Mouse (Mus musculus) MEL (cell line): ENCODE measurements around the gene Ccdc63.

ENCODE experiments used
- CTCF ChIP-seq, 3 experiments: IDR thresholded peaks in 2 of 3; conservative IDR thresholded peaks in 1 of 3; 2 replicates each; pipeline ENCODE4 v1.5.1; 2011 to 2012; ENCODE audit warnings: low read length in 3 of 3, low read depth in 2 of 3, mild to moderate bottlenecking in 2 of 3, improper control_type of control experiment in 1 of 3, inconsistent platforms in 1 of 3, mixed read lengths in 1 of 3, moderate library complexity in 1 of 3; ENCODE audit not compliant: control insufficient read depth in 1 of 3, insufficient read depth in 1 of 3, poor library complexity in 1 of 3, severe bottlenecking in 1 of 3
- E2F4 ChIP-seq: IDR thresholded peaks from 2 replicates; pipeline ENCODE4 v1.6.1; 2011; ENCODE audit warnings: low read depth, low read length, improper control_type of control experiment, borderline replicate concordance
- EP300 ChIP-seq, 2 experiments: IDR thresholded peaks; 2 replicates each; pipeline ENCODE4 v1.6.1; 2011; ENCODE audit warnings: improper control_type of control experiment in 2 of 2, low read length in 2 of 2, low read depth in 1 of 2, mild to moderate bottlenecking in 1 of 2
- GABPA ChIP-seq: IDR thresholded peaks from 2 replicates; pipeline ENCODE4 v1.6.1; 2012; ENCODE audit warnings: low read depth, mild to moderate bottlenecking, inconsistent platforms, low read length, improper control_type of control experiment, moderate library complexity
- GATA1 ChIP-seq: IDR thresholded peaks from 2 replicates; pipeline ENCODE4 v1.6.1; 2011; ENCODE audit warnings: low read depth, low read length, improper control_type of control experiment
- KAT2A ChIP-seq: conservative IDR thresholded peaks from 2 replicates; pipeline ENCODE4 v1.6.1; 2012; ENCODE audit warnings: low read depth, low read length, improper control_type of control experiment, inconsistent platforms
- MAFK ChIP-seq: IDR thresholded peaks from 2 replicates; pipeline ENCODE4 v1.6.1; 2011; ENCODE audit warnings: low read depth, mild to moderate bottlenecking, low read length, improper control_type of control experiment, borderline replicate concordance
- MAZ ChIP-seq: IDR thresholded peaks from 2 replicates; pipeline ENCODE4 v1.6.1; 2012; ENCODE audit warnings: low read depth, mild to moderate bottlenecking, inconsistent platforms, low read length, improper control_type of control experiment
- MYC ChIP-seq: IDR thresholded peaks from 2 replicates; pipeline ENCODE4 v1.6.1; 2011; ENCODE audit warnings: low read depth, mild to moderate bottlenecking, low read length, improper control_type of control experiment, moderate library complexity
- NELFE ChIP-seq: IDR thresholded peaks from 2 replicates; pipeline ENCODE4 v1.6.1; 2011; ENCODE audit warnings: low read depth, low read length, improper control_type of control experiment
- POLR2A ChIP-seq, 2 experiments: IDR thresholded peaks; 2 replicates each; pipeline ENCODE4 v1.6.1; 2011 to 2012; ENCODE audit warnings: low read length in 2 of 2, mild to moderate bottlenecking in 2 of 2, control low read depth in 1 of 2, improper control_type of control experiment in 1 of 2, low read depth in 1 of 2, moderate library complexity in 1 of 2; ENCODE audit not compliant: control insufficient read depth in 1 of 2, insufficient read depth in 1 of 2, poor library complexity in 1 of 2
- SMC3 ChIP-seq: IDR thresholded peaks from 2 replicates; pipeline ENCODE4 v1.6.1; 2011; ENCODE audit warnings: low read depth, low read length, improper control_type of control experiment
- TBP ChIP-seq: IDR thresholded peaks from 2 replicates; pipeline ENCODE4 v1.8.0; 2011; ENCODE audit warnings: low read depth, low read length, improper control_type of control experiment
- USF1 ChIP-seq: IDR thresholded peaks from 2 replicates; pipeline ENCODE4 v1.6.1; 2014; ENCODE audit warnings: low read depth, mild to moderate bottlenecking, inconsistent platforms, low read length, improper control_type of control experiment, moderate library complexity

- TF ChIP-seq POLR2A (IDR thresholded peaks at IDR 0.05; ENCODE audit: control insufficient read depth in 1 of 2, insufficient read depth in 1 of 2, low read depth in 1 of 2, low read length in 2 of 2, poor library complexity in 1 of 2) (no peak), E2F4 (no peak), MYC (no peak), CTCF (IDR thresholded peaks at IDR 0.05 in 2 of 3, conservative IDR thresholded peaks at IDR 0.05 in 1 of 3; ENCODE audit: control insufficient read depth in 1 of 3, insufficient read depth in 1 of 3, low read depth in 2 of 3, low read length in 3 of 3, poor library complexity in 1 of 3, severe bottlenecking in 1 of 3) (no peak), EP300 (IDR thresholded peaks at IDR 0.05; ENCODE audit: low read depth in 1 of 2, low read length in 2 of 2) (no peak), MAZ (no peak), MAFK (no peak), GABPA (no peak), TBP (no peak), USF1 (no peak), SMC3 (no peak), NELFE (no peak), KAT2A (no peak), GATA1 (no peak)
These were observed 28.7 kb downstream of the Ccdc63 start for GRCm38 (mm10) chr5:122111933-122112248.
